8 mouse cellular contexts compared by ENCODE assay signal in the genomic region with DNA sequence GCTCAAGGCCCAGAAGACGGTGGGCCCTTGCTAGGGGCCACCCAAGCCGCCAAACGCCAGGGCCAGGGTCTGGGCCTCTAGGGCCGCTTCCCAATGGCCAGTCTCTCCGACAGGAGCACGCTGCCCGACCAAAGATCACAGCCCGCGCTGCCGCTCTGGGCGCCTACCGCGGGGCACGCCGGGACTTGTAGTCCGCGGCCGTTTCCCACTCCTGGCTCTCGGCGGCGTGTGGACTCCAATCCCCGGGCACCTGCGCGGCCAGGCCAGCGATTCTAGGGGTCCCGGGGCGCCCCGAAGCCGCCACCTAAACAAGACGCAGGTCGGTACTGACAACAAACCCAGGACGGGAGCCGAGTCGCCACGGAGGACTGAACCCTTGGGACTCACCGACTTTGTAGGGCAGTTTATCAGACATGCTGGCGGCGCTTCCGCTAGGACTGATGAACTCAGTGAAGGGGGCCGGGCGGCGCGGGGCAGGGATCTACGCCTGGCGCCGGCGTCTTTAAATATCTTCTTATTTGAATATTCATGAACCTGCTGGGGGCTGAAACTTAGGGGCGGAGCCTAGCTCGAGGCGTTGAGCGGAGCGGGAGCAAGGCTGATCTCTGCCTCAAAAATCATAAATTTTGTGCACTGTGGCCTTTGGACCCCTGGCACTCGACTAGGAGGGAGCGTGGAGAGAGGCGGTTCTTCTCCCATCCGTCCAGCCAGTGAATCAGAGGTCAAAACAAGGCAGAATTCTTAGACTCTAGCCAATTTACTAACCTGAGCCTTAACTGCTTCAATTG. TPM values are rescaled to one million over a fixed set of nuclear protein-coding genes. Genes with fewer than 3 reads are reported as not detected.
A peak's percentile ranks its signal among the peaks of the same experiment; 100 is the strongest.
DNase-seq lines count a peak whose midpoint lies in the region; ATAC-seq and TF ChIP-seq lines count a peak whose summit lies in the region.

Gene Ahcy (minus strand): TSS at position 520 of the 788 bp plus-strand sequence.

- peaks cover 22% of the 10 kb centered on the region for H3K4me1 ChIP-seq in hindbrain, embryonic 14.5 days (replicated peaks; ENCODE audit: control insufficient read depth, insufficient read depth, low read length)

- ATAC-seq in Patski: peak; percentile 93
- peak; percentile 96 for ATAC-seq in hindbrain, embryonic 14.5 days (ENCODE audit: low FRiP score)

- H3K27ac ChIP-seq in hindbrain, embryonic 14.5 days: peak within 1 kb of the TSS; percentile 83

- POLR2A ChIA-PET in Patski (lab: Charles Lee): no interaction called here

- under 1% methylated on average over 56 of the region's 56 CpGs for WGBS in hindbrain, embryonic 14.5 days

- H3K4me2 ChIP-seq in hindbrain, embryonic 14.5 days (replicated peaks): peak within 1 kb of the TSS; percentile 70

- no peak for TF ChIP-seq CTCF in Patski (IDR thresholded peaks at IDR 0.05)

- peak; percentile 50 for DNase-seq in Patski (ENCODE audit: low read depth, low spot score)
- peak; percentile 93 to 96 for DNase-seq in cerebellum, postnatal 14 days
- peak; percentile 82 to 83 for DNase-seq in frontal cortex, postnatal 25 days (ENCODE audit: low spot score in 2 of 2)
- peak; percentile 86 for DNase-seq in hindbrain, embryonic 14.5 days (ENCODE audit: low spot score)
- DNase-seq in layer of hippocampus, postnatal 36 days: peak; percentile 90 to 91
- peak; percentile 95 for DNase-seq in lung, postnatal 36 days
- DNase-seq in retina, postnatal 1 day: peak; percentile 95
- DNase-seq in urinary bladder, adult 18-20 months (ENCODE audit: low spot score in 2 of 2): peak; percentile 83 to 93

- H3K4me3 ChIP-seq in hindbrain, embryonic 14.5 days (replicated peaks; ENCODE audit: low read length): peak within 1 kb of the TSS; percentile 58

- H3K27me3 ChIP-seq in Patski: no peaks in the 10 kb centered on the region
- H3K27me3 ChIP-seq in hindbrain, embryonic 14.5 days (ENCODE audit: control insufficient read depth, insufficient read depth, low read length): no peaks in the 10 kb centered on the region

- in situ Hi-C loops in Patski (cut with MboI; ENCODE audit: low pct_unique_long_range_greater_than_20kb): no loop called here

- no peaks in the 10 kb centered on the region for H3K9me3 ChIP-seq in hindbrain, embryonic 14.5 days (ENCODE audit: control insufficient read depth, low read length)

- no peaks in the 10 kb centered on the region for H3K36me3 ChIP-seq in hindbrain, embryonic 14.5 days (replicated peaks; ENCODE audit: control insufficient read depth, insufficient read depth)

- H3K9ac ChIP-seq in hindbrain, embryonic 14.5 days: peak within 1 kb of the TSS; percentile 82

- CTCF ChIA-PET in Patski (lab: Charles Lee): no interaction called here

RNA-seq across cellular contexts. Expression of gene Ahcy, which starts in this region (rescaled TPM):
- 6.3 TPM for polyA plus RNA-seq in Patski (2021)
- polyA plus RNA-seq in hindbrain, embryonic 14.5 days (2014; fragmentation: Nextera tagmentation; extraction: Ambion mirVana): 32.9 and 34.1 TPM in 2 replicates
- total RNA-seq in layer of hippocampus, postnatal 36 days (2021): 10 to 100 TPM; 15.3 to 15.5 TPM

Comparison
In these comparisons a context has a peak if more than half of its experiments do, and no peak if none do; other contexts are left out.
1. Peak in every context shown above with its lines: DNase-seq, ATAC-seq, H3K4me3 ChIP-seq and H3K27ac ChIP-seq.